Mouse (Mus musculus) heart, embryonic 16.5 days (tissue): ENCODE data around the gene Slco1a4. TPM values are rescaled to one million over a fixed set of nuclear protein-coding genes. Genes with fewer than 3 reads are reported as not detected.
"Not testable (repeated sequence)": the region's sequence is repeated elsewhere in the genome, so short reads cannot be mapped to it uniquely, and the experiment has no call there.

Source experiments
- ATAC-seq: fragments of 200-750 bp; cut with Nextera tagmentation; replicated peaks from 2 replicates; pipeline ENCODE4 v1.8.0; 2017; ENCODE audit warnings: moderate number of reproducible peaks; ENCODE audit not compliant: insufficient read depth, low FRiP score; ENCODE audit errors: extremely low read depth
- H3K27ac ChIP-seq: fragments of 300-500 bp; sonication (generic); 2 replicates; pipeline ENCODE4 v1.5.1; 2014; ENCODE audit warnings: mild to moderate bottlenecking, low read length, control low read depth, moderate library complexity
- H3K27me3 ChIP-seq: fragments of 300-500 bp; sonication (generic); 2 replicates; pipeline ENCODE4 v1.6.1; 2014; ENCODE audit warnings: low read length, mixed read lengths; ENCODE audit not compliant: control insufficient read depth, insufficient read depth
- H3K36me3 ChIP-seq: fragments of 300-500 bp; sonication (generic); 2 replicates; pipeline ENCODE4 v1.6.1; 2014; ENCODE audit not compliant: control insufficient read depth, insufficient read depth
- H3K4me1 ChIP-seq: fragments of 300-500 bp; sonication (generic); 2 replicates; pipeline ENCODE4 v1.6.1; 2014; ENCODE audit warnings: low read length, mixed read lengths; ENCODE audit not compliant: control insufficient read depth, insufficient read depth
- H3K4me2 ChIP-seq: fragments of 300-500 bp; sonication (generic); 2 replicates; pipeline ENCODE4 v1.6.1; 2014; ENCODE audit warnings: low read depth, mild to moderate bottlenecking, control low read depth, low read length
- H3K4me3 ChIP-seq: fragments of 300-500 bp; sonication (generic); 2 replicates; pipeline ENCODE4 v1.5.1; 2014; ENCODE audit warnings: mild to moderate bottlenecking, control low read depth, low read length
- H3K9ac ChIP-seq: fragments of 300-500 bp; sonication (generic); 2 replicates; pipeline ENCODE4 v1.6.1; 2014; ENCODE audit warnings: low read length, control low read depth
- H3K9me3 ChIP-seq: fragments of 300-500 bp; sonication (generic); replicated peaks from 2 replicates; pipeline ENCODE4 v1.6.1; 2016; ENCODE audit warnings: low read length; ENCODE audit not compliant: control insufficient read depth
- WGBS: fragments of 180-500 bp; shearing (Covaris S2); extraction: QIAGEN DNeasy Blood & Tissue Kit; methylation state at CpG from one replicate; pipeline ENCODE4 v1.1.7; 2014; 5-methylcytosine and 5-hydroxymethylcytosine counted together
- polyA plus RNA-seq: library from polyadenylated mRNA; unstranded; fragments of >200 nt; fragmentation: Nextera tagmentation; extraction: Ambion mirVana; gene quantifications from 2 replicates; pipeline ENCODE4 v1.2.1, GENCODE M21; 2015

The Slco1a4 gene
- polyA plus RNA-seq = 0.10 and 0.13 TPM in 2 replicates

DNA sequence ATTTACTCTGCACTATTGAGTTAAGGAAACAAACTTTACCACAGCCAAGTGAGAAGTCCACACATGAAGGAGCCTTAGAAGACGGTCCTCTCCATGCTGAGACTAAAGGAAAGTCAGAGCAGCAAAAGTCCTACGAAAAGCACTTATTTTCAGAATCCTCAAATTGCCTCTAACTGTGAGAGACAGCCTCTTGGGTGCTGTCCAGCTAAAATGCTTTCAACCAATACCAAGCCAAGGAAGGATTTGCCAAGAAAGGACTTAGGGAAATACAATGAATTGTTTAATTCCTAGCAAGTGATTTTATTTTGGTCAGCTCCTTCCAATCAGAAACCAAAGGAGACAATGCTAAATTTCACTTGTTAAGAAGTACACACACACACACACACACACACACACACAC, at the start of gene Slco1a4:
Gene Slco1a4 (minus strand): TSS at position 115 of the 400 bp plus-strand sequence.
- Histone ChIP-seq H3K9ac (no peak within 1 kb of the TSS), H3K4me2 (no peak within 1 kb of the TSS), H3K4me1 (no peaks in the 10 kb centered on the region), H3K36me3 (no peaks in the 10 kb centered on the region), H3K4me3 (no peak within 1 kb of the TSS), H3K27me3 (no peaks in the 10 kb centered on the region), H3K9me3 (no peaks in the 10 kb centered on the region), H3K27ac (no peak within 1 kb of the TSS)
- ATAC-seq = no peak
- 55% methylated on average over 2 of the region's 2 CpGs for WGBS

DNA sequence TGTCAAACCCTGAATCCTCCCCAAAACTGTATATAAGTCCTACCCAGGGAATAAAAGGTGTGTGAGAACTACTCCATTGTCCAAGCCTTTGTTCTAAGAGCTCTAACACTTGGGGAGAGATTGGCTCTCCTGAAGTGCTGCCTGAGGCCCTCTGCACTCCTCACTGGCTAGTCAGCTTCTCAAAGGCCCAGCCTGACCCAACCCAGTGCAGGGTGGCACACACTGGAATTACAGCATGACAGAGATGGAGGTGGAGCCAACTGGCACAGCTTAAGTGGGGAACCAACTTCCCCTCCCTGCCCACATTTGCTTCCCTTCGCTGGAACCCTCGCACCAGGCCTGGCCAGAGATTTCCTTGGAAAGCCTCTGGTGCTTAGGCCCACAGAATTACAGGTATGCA, 42.2 kb upstream of the Slco1a4 start:
- Histone ChIP-seq H3K4me3 (no peak overlapping the region), H3K9ac (no peak overlapping the region), H3K27ac (no peak overlapping the region), H3K36me3 (no peaks in the 10 kb centered on the region), H3K27me3 (no peaks in the 10 kb centered on the region), H3K4me1 (no peaks in the 10 kb centered on the region), H3K9me3 (no peaks in the 10 kb centered on the region), H3K4me2 (no peak overlapping the region)
- no peak for ATAC-seq
- 61% methylated on average over 2 of the region's 2 CpGs for WGBS

DNA sequence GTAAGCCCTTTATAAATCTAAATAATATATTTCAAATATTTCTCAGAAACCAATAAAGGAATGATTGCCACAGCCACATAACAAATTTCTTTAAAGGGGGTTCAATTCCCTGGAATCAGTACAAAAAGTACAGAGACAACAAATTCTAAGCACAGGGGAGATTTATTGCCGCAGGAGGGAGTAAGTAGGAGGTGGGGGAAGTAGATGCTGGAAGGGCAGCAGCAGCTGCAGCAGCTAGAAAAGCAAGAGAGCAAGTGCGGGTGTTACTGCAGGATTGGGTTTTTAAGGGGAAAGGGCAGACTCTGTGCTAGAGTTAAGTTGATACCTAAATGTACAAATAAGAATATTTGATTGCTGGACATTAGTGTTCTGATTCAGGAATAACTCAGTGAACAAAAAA, 33.7 kb upstream of the Slco1a4 start:
- Histone ChIP-seq H3K4me1 (no peaks in the 10 kb centered on the region), H3K9me3 (peaks cover 4% of the 10 kb centered on the region; the same call in 1 of the 2 replicates), H3K27me3 (no peaks in the 10 kb centered on the region), H3K4me2 (no peak overlapping the region), H3K9ac (no peak overlapping the region), H3K27ac (no peak overlapping the region), H3K36me3 (no peaks in the 10 kb centered on the region), H3K4me3 (no peak overlapping the region)
- no peak for ATAC-seq
- WGBS = 51% methylated on average over 2 of the region's 2 CpGs

DNA sequence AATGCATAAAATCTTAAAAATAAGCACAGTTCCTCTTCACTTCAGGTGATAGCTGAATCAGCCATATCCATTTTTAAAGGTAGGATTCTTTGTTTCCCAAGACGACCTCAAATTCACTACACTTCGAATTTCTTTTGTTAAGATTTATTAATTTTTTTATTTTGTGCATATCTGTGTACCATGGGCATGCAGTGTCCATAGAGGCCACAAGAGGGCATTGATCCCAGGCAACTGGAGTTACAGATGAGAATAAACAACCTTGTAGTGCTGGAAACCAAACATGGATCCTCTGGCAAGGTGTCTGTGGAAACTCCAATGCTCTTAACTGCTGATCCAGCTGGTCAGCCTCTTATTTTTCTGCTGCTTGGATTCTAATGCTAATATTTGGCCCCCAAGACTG, 32.2 kb upstream of the Slco1a4 start:
- ATAC-seq = no peak
- WGBS = 54% methylated on average over 2 of the region's 2 CpGs
- H3K27ac ChIP-seq = no peak overlapping the region

DNA sequence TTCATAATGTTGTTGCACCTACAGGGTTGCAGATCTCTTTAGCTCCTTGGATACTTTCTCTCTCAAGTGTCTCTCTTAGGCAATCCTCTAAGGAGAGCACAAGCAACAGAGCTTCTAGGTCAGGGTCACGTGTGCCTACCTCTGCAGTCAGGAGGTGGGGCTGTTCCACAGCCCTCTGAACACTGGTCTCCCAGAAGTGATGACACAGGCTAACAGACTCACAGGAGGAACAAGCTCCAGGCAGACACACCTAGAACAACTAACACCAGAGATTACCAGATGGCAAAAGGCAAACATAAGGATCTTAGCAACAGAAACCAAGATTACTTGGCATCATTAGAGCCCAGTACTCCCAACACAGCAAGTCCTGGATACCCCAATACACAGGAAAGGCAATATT, 26.6 kb upstream of the Slco1a4 start:
- 45% methylated on average over 1 of the region's 1 CpGs for WGBS
- Histone ChIP-seq H3K9me3 (no peaks in the 10 kb centered on the region), H3K4me3 (no peak overlapping the region), H3K4me1 (no peaks in the 10 kb centered on the region), H3K27ac (no peak overlapping the region), H3K9ac (no peak overlapping the region), H3K36me3 (no peaks in the 10 kb centered on the region), H3K4me2 (no peak overlapping the region), H3K27me3 (no peaks in the 10 kb centered on the region)
- no peak for ATAC-seq

More for the DNA sequence above, 32.2 kb upstream of the Slco1a4 start:
- H3K27me3 ChIP-seq = no peaks in the 10 kb centered on the region
- H3K9me3 ChIP-seq = peaks cover 4% of the 10 kb centered on the region; the same call in 1 of the 2 replicates
- H3K36me3 ChIP-seq = no peaks in the 10 kb centered on the region
- H3K4me2 ChIP-seq = no peak overlapping the region
- no peak overlapping the region for H3K4me3 ChIP-seq
- H3K9ac ChIP-seq = no peak overlapping the region
- H3K4me1 ChIP-seq = no peaks in the 10 kb centered on the region

DNA sequence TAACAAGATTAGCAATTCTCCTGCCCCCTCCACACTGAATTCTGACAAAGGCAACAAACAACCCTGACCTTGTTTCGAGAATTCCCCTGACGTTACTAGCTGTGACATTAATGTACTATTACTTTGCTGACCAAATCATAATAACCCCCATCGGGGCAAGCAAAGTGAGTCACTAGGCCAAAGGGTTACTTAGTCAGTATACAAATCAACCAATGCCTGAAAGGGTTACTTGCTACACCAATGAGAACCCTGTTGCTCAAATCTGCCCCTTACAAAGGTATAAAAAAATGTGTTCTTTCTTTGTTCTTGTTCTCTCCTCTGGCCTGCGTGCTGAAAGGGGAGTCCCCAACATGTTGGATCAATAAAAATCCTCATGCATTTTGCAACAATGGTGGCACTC, 19.7 kb upstream of the Slco1a4 start:
- not testable (repeated sequence) for H3K9ac ChIP-seq, ATAC-seq
- 75% methylated on average over 4 of the region's 4 CpGs for WGBS

DNA sequence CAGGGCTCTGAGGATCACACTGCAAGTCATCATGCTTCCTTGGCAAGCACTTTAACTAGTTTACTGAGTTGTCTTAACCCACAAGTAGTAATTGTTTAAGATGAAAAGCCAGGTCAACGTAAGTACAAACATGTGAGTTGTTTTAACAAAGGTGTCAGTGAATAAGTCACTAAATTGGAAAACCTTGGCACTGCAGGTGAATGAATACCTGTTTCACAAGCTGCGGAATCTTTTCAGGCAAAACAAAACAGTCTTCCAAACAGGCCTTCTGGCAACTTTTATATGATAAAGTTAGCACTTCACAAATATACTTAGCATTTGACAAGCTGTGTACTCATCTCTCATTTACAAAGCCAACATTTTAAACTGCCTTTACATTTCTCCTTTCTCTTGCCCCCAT, 15.7 kb upstream of the Slco1a4 start:
- 79% methylated on average over 2 of the region's 2 CpGs for WGBS
- H3K4me3 ChIP-seq = no peak overlapping the region
- no peak overlapping the region for H3K27ac ChIP-seq
- H3K4me2 ChIP-seq = no peak overlapping the region
- H3K36me3 ChIP-seq = no peaks in the 10 kb centered on the region
- H3K27me3 ChIP-seq = no peaks in the 10 kb centered on the region
- no peaks in the 10 kb centered on the region for H3K9me3 ChIP-seq
- ATAC-seq = no peak
- H3K4me1 ChIP-seq = no peaks in the 10 kb centered on the region
- no peak overlapping the region for H3K9ac ChIP-seq

More for the DNA sequence above, 19.7 kb upstream of the Slco1a4 start:
- H3K36me3 ChIP-seq, H3K4me1 ChIP-seq, H3K4me3 ChIP-seq, H3K27me3 ChIP-seq, H3K4me2 ChIP-seq, H3K9me3 ChIP-seq, H3K27ac ChIP-seq: not testable (repeated sequence)

DNA sequence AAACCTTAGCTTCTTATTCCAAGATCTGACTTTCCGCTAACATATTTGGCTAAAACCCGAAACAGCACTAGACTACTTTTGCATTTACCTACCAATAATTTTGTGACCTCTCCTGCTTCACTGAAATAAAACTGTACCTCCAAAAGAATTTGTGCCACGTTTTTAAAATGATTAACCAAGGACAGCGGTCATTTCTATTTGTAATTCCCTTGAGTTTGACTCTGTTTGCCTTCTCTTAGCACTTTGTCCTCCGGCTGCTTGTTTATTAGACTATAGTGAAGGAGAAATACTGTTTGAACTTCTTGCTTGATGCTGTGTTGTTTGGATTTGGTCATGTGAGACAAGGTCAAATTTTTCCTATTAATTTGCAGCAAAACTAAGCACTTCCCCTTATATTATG, 12.7 kb upstream of the Slco1a4 start:
- Histone ChIP-seq H3K9ac (no peak overlapping the region), H3K4me1 (no peaks in the 10 kb centered on the region), H3K27me3 (no peaks in the 10 kb centered on the region), H3K4me2 (no peak overlapping the region), H3K36me3 (no peaks in the 10 kb centered on the region), H3K27ac (no peak overlapping the region), H3K9me3 (no peaks in the 10 kb centered on the region), H3K4me3 (no peak overlapping the region)
- WGBS = 78% methylated on average over 5 of the region's 5 CpGs
- no peak for ATAC-seq

DNA sequence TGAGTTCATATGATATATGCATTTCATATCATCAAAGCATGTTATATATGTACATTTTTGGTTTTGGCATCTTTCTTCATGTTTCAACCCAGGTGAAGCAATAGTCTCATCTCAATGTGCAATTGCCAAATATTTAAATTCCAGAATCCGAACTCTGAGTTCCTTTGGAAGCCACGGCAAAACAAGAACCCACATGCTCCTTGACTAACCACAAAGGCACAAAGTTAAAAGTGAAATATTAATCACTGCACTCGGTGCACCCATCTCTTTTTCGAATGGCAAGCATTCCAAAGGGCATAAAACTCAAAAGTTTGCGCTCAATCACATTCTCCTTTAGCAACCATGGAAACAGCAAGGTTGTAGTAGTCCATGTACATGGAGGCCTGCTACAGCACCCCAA, 10.0 kb upstream of the Slco1a4 start:
- Histone ChIP-seq H3K9me3 (no peaks in the 10 kb centered on the region), H3K4me2 (no peak overlapping the region), H3K9ac (no peak overlapping the region), H3K4me1 (no peaks in the 10 kb centered on the region), H3K27me3 (no peaks in the 10 kb centered on the region), H3K27ac (no peak overlapping the region), H3K36me3 (no peaks in the 10 kb centered on the region), H3K4me3 (no peak overlapping the region)
- WGBS = 84% methylated on average over 5 of the region's 5 CpGs
- ATAC-seq = no peak
